Mouse (Mus musculus) olfactory bulb, adult 2 months (tissue): Measurements from ENCODE around the gene Ipo5. TPM values are rescaled to one million over a fixed set of nuclear protein-coding genes. Genes with fewer than 3 reads are reported as not detected.

ENCODE experiments used
- H3K27ac ChIP-seq: fragments of 200-500 bp; 2 replicates; pipeline ENCODE4 v1.5.1; 2012; ENCODE audit warnings: low read depth, low read length; ENCODE audit not compliant: insufficient read depth
- H3K4me1 ChIP-seq: fragments of 200-500 bp; 2 replicates; pipeline ENCODE4 v1.6.1; 2012; ENCODE audit warnings: low read length; ENCODE audit not compliant: control insufficient read depth, insufficient read depth
- H3K4me3 ChIP-seq: fragments of 200-500 bp; 2 replicates; pipeline ENCODE4 v1.5.1; 2012; ENCODE audit warnings: mild to moderate bottlenecking, low read depth, low read length, moderate library complexity; ENCODE audit not compliant: insufficient read depth
- CTCF ChIP-seq: fragments of 200-500 bp; IDR thresholded peaks from 2 replicates; pipeline ENCODE4 v1.5.1; 2012; ENCODE audit warnings: low read depth, mild to moderate bottlenecking, low read length, moderate library complexity; ENCODE audit not compliant: insufficient read depth
- POLR2A ChIP-seq: fragments of 200-500 bp; IDR thresholded peaks from 2 replicates; pipeline ENCODE4 v1.6.1; 2012; ENCODE audit warnings: mild to moderate bottlenecking, low read depth, low read length, moderate library complexity; ENCODE audit not compliant: insufficient read depth
- WGBS: fragments of 180-500 bp; shearing (Covaris S2); methylation state at CpG from one replicate; pipeline ENCODE4 v1.1.7; 2018; 5-methylcytosine and 5-hydroxymethylcytosine counted together
- polyA plus RNA-seq: library from polyadenylated mRNA; stranded (reverse); fragments of >200 nt; gene quantifications from 2 replicates; pipeline ENCODE4 v1.2.4, GENCODE M21; 2012; ENCODE audit warnings: low replicate concordance; ENCODE audit not compliant: missing spikeins, insufficient read depth, insufficient read length

The Ipo5 gene
- polyA plus RNA-seq, 1 experiment: 73.4 TPM

- Histone ChIP-seq H3K4me1 (no peaks in the 10 kb centered on the region), H3K27ac (no peak overlapping the region), H3K4me3 (no peak overlapping the region)
- 79% methylated on average over 16 of the region's 16 CpGs for WGBS
- no peak for TF ChIP-seq CTCF
- no peak for TF ChIP-seq POLR2A
Measured at GRCm38 (mm10) chr14:120875811-120876388, 35.1 kb upstream of the Ipo5 start.

- WGBS: 74% methylated on average over 10 of the region's 10 CpGs
- no peaks in the 10 kb centered on the region for H3K4me1 ChIP-seq
- no peak overlapping the region for H3K27ac ChIP-seq
- TF ChIP-seq CTCF (no peak), POLR2A (no peak)
- no peak overlapping the region for H3K4me3 ChIP-seq
Measured at GRCm38 (mm10) chr14:120877147-120877546, 33.9 kb upstream of the Ipo5 start.

DNA sequence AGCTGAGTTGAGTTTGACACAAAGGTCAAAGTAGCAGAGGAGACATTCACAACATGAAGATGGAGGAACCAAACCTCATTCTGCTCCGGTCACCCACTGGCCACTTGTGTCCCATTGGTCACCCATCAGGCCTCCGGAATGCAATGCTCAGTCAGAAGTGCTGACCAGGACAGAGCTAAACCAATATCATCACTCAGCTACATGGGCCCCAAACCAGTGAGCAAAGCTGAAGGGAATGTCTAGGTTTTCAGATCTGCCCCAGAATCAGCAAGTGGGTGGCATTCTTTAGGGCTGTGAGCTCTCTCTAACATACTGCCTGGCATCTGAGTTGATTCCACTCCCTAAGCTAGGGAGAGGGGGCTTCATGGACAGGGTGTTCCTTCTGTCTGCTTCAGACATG, 32.0 kb upstream of the Ipo5 start:
- TF ChIP-seq POLR2A: no peak
- no peak for TF ChIP-seq CTCF
- WGBS: 97% methylated on average over 2 of the region's 2 CpGs
- no peak overlapping the region for H3K27ac ChIP-seq
- no peaks in the 10 kb centered on the region for H3K4me1 ChIP-seq
- H3K4me3 ChIP-seq: no peak overlapping the region

GRCm38 (mm10) chr14:120880601-120881000, 30.4 kb upstream of the Ipo5 start:
- H3K27ac ChIP-seq: no peak overlapping the region
- no peaks in the 10 kb centered on the region for H3K4me1 ChIP-seq
- WGBS: 75% methylated on average over 5 of the region's 5 CpGs
- no peak for TF ChIP-seq POLR2A
- TF ChIP-seq CTCF: no peak
- H3K4me3 ChIP-seq: no peak overlapping the region

DNA sequence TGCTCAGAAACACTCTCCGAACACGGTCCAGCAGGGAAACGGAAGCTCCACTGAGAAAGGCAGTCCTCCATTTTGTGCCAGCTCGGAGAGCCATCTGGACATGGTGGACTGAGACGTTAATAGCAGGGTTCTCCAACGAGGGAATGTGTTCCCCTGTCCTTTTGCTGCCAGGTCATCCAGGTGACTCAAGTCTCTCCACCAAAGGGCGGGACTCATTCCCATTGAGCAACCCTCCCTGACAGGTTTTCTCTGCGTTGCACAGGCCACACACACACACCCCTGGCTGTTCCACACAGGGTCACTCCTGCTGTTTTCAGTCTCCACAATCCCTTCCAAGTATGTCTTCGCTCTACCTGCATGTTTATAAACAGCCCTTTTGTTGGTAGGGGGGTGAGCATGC, 30.0 kb upstream of the Ipo5 start:
- Histone ChIP-seq H3K4me1 (no peaks in the 10 kb centered on the region), H3K4me3 (no peak overlapping the region), H3K27ac (no peak overlapping the region)
- no peak for TF ChIP-seq POLR2A
- no peak for TF ChIP-seq CTCF
- 93% methylated on average over 9 of the region's 9 CpGs for WGBS

- TF ChIP-seq CTCF (no peak), POLR2A (no peak)
- 94% methylated on average over 11 of the region's 11 CpGs for WGBS
- H3K4me1 ChIP-seq: no peaks in the 10 kb centered on the region
- H3K4me3 ChIP-seq: no peak overlapping the region
- no peak overlapping the region for H3K27ac ChIP-seq
Measured at GRCm38 (mm10) chr14:120888681-120889080, 22.3 kb upstream of the Ipo5 start.

DNA sequence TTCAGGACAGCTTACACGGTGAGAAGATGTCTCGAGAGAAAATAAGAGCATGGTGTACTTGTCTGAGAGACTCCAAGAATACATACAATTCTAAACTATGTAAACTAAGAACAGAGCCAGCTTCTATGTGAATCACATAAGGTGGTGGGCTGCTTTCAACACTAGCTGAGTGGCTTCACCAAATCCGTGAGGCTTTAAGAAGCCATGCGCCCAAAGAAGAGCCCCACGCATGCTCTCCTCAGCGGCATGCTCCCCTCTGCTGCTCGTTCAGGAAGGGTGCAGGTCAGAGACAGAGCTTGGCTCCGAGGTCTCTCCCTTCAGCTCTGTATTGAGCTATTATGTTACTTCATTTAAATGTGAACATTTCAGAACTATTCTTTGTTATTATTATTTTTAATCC, 18.7 kb upstream of the Ipo5 start:
- TF ChIP-seq CTCF (no peak), POLR2A (no peak)
- 74% methylated on average over 8 of the region's 8 CpGs for WGBS
- H3K27ac ChIP-seq: no peak overlapping the region
- H3K4me1 ChIP-seq: no peaks in the 10 kb centered on the region
- no peak overlapping the region for H3K4me3 ChIP-seq

DNA sequence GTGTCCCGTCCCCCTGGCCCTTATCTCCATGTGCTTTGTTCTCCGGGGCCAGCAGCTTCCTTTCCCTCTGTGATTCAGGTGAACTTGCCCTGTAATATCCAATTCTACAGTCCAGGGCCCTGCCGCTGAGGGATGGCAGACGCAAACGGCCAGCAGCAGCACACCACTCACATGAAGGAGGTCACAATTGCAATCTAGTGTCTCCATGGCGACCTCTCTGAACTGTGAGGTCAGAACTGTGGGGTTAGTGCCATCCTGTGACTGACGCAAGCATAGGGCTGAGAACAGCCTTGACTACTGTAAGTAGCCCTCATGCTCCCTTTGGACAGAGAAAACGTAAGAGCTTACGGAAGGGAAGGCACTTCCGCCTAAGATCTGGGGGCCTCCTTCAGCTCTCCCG, 14.4 kb upstream of the Ipo5 start:
- Histone ChIP-seq H3K4me1 (no peaks in the 10 kb centered on the region), H3K27ac (no peak overlapping the region), H3K4me3 (no peak overlapping the region)
- TF ChIP-seq POLR2A (no peak), CTCF (no peak)
- 85% methylated on average over 11 of the region's 11 CpGs for WGBS

- 74% methylated on average over 3 of the region's 3 CpGs for WGBS
- Histone ChIP-seq H3K27ac (no peak overlapping the region), H3K4me1 (no peaks in the 10 kb centered on the region), H3K4me3 (no peak overlapping the region)
- TF ChIP-seq CTCF: no peak
Measured at GRCm38 (mm10) chr14:120898876-120899275, 12.1 kb upstream of the Ipo5 start.

GRCm38 (mm10) chr14:120909396-120909795, 1.6 kb upstream of the Ipo5 start:
- H3K27ac ChIP-seq: no peak overlapping the region
- H3K4me3 ChIP-seq: no peak overlapping the region
- TF ChIP-seq POLR2A: no peak
- no peak for TF ChIP-seq CTCF
- WGBS: 52% methylated on average over 3 of the region's 3 CpGs
- H3K4me1 ChIP-seq: peaks cover 5% of the 10 kb centered on the region; the same call in 1 of the 2 replicates
